Mouse (Mus musculus) midbrain, embryonic 14.5 days (tissue): ENCODE measurements around the gene Sec1. TPM values are rescaled to one million over a fixed set of nuclear protein-coding genes. Genes with fewer than 3 reads are reported as not detected.

Experiments used
- ATAC-seq: fragments of 200-750 bp; cut with Nextera tagmentation; 2 replicates; pipeline ENCODE4 v1.8.0; 2017; ENCODE audit warnings: moderate number of reproducible peaks, moderate library complexity; ENCODE audit not compliant: low FRiP score, low TSS enrichment
- DNase-seq: peaks from one replicate; pipeline ENCODE4 v3.0.0-alpha.2; 2015
- H3K27ac ChIP-seq: fragments of 300-500 bp; sonication (generic); replicated peaks from 2 replicates; pipeline ENCODE4 v1.5.1; 2014; ENCODE audit warnings: mild to moderate bottlenecking, low read depth, low read length, moderate library complexity
- H3K27me3 ChIP-seq: fragments of 300-500 bp; sonication (generic); 2 replicates; pipeline ENCODE4 v1.6.1; 2014; ENCODE audit warnings: low read length, control low read depth, mixed read lengths; ENCODE audit not compliant: control insufficient read depth, insufficient read depth
- H3K36me3 ChIP-seq: fragments of 300-500 bp; sonication (generic); 2 replicates; pipeline ENCODE4 v1.6.1; 2014; ENCODE audit warnings: low read length, control low read depth; ENCODE audit not compliant: control insufficient read depth, insufficient read depth
- H3K4me1 ChIP-seq: fragments of 300-500 bp; sonication (generic); 2 replicates; pipeline ENCODE4 v1.6.1; 2014; ENCODE audit warnings: mild to moderate bottlenecking, antibody characterized with exemption, low read length, control low read depth; ENCODE audit not compliant: control insufficient read depth, insufficient read depth
- H3K4me2 ChIP-seq: fragments of 300-500 bp; sonication (generic); 2 replicates; pipeline ENCODE4 v1.6.1; 2014; ENCODE audit warnings: mild to moderate bottlenecking, low read length, moderate library complexity
- H3K4me3 ChIP-seq: fragments of 300-500 bp; sonication (generic); replicated peaks from 2 replicates; pipeline ENCODE4 v1.5.1; 2014; ENCODE audit warnings: low read depth, low read length
- H3K9ac ChIP-seq: fragments of 300-500 bp; sonication (generic); replicated peaks from 2 replicates; pipeline ENCODE4 v1.6.1; 2014; ENCODE audit warnings: mild to moderate bottlenecking, low read length, moderate library complexity
- H3K9me3 ChIP-seq: fragments of 300-500 bp; sonication (generic); 2 replicates; pipeline ENCODE4 v1.6.1; 2016; ENCODE audit warnings: low read length, control low read depth, mixed read lengths; ENCODE audit not compliant: control insufficient read depth
- WGBS: fragments of 180-500 bp; shearing (Covaris S2); extraction: QIAGEN DNeasy Blood & Tissue Kit; methylation state at CpG from one replicate; pipeline ENCODE4 v1.1.7; 2014; 5-methylcytosine and 5-hydroxymethylcytosine counted together
- polyA plus RNA-seq: library from polyadenylated mRNA; unstranded; fragments of >200 nt; fragmentation: Nextera tagmentation; extraction: Ambion mirVana; gene quantifications from 2 replicates; pipeline ENCODE4 v1.2.1, GENCODE M21; 2014

The Sec1 gene
- polyA plus RNA-seq, 1 experiment from 2014 or later: 0.21 TPM

DNA sequence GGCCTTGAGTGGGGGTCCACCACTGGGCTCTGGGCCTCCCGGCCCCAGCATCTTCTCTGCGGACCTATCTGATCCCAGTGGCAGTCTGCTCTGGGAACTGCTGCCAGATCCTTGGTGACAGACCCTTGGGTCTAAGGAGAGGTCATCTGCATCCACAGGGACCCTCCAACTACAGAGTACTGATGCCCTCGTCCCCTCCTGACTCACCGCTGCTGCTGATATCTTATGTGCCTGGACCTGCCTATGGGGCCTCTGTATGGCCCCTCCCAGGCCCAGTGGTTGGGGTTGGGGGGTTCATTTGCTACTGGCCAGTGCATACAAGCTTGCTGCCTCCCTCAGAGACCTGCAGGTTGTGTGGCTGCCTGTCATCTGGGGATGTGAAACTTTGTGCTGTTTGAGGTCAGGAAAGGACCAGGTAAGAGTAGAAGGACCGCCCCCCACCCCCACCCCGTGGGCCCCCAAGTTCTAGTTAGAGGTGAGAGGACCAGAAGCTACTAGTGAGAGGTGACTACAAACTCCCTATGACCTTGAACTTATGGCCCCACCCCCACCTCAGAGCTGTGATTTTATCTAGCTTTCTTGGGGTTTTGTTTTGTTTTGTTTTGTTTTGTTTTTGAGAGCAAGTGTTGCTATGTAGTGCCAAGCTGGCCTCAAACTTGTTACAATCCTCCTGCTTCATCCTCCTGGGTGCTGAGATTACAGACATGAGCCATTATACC is 49.2 kb downstream of the Sec1 start:
- WGBS: 74% methylated on average over 6 of the region's 6 CpGs
- H3K9ac ChIP-seq: no peak overlapping the region
- no peaks in the 10 kb centered on the region for H3K27me3 ChIP-seq
- H3K36me3 ChIP-seq: no peaks in the 10 kb centered on the region
- peaks cover 25% of the 10 kb centered on the region for H3K4me1 ChIP-seq
- peak overlapping the region; percentile 47; the same call in 1 of the 2 replicates for H3K4me3 ChIP-seq
- peak overlapping the region; percentile 81 for H3K27ac ChIP-seq
- DNase-seq (no peak), ATAC-seq (no peak)
- no peaks in the 10 kb centered on the region for H3K9me3 ChIP-seq
- H3K4me2 ChIP-seq: peak overlapping the region; percentile 89

DNA sequence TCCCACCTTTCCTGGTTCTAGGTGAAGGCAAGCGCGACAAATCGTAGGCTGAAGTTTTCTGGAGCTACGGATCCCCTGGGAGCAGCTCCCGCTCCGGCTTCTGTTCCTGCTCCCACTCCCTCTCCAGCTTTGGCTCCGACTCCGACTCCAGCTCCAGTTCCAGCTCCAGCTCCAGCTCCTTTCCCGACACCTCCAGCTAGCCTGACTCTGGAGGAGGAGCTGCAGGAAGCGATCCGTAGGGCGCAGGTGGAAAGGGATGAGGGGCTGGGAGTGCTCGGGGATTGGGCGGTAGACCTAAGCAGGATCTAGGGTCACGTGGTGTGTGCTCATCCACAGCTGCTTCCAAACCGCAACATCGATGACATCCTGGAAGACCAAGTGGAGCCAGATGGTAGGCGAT is 50.0 kb downstream of the Sec1 start:
- Histone ChIP-seq H3K4me2 (peak overlapping the region; percentile 89), H3K27ac (peak overlapping the region; percentile 81), H3K4me3 (peak overlapping the region; percentile 47), H3K4me1 (peaks cover 25% of the 10 kb centered on the region), H3K9me3 (no peaks in the 10 kb centered on the region), H3K36me3 (no peaks in the 10 kb centered on the region), H3K27me3 (no peaks in the 10 kb centered on the region), H3K9ac (peak overlapping the region; percentile 21; the same call in 1 of the 2 replicates)
- peak; percentile 77 for DNase-seq
- 4% methylated on average over 18 of the region's 18 CpGs for WGBS
- ATAC-seq: peak; percentile 20

DNA sequence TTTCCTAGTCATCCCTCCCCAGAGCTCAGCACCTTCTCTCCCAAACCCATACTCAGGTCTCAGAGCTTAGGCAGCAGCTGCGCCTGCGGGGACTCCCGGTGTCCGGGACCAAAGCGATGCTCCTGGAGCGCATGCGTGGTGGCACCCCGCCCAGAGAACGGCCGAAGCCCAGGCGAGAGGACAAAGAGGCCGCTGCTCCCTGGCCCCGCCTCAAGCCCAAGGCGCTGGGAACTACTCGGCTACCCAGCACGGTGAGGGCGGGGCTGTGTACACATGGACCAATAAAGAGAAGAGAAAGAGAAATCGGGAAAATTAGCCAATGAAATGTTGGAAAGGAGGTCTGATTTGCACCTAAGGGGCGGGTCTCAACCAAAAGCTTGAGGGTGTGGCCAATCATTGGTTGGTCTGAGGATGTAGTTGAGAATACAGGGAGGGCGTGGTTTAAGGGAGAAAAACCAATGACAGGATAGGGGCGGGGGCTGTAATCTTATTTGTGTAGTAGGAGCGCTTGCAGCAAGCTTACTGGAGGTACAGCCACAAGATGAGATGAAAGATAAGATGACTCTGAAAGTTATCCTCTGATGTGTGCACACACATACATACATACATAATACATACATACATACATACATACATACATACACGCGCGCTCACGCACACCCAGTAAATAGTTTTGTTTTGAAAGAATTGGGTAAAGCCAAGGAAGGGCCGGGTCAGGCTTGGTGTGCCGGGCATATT is 50.6 kb downstream of the Sec1 start:
- H3K27me3 ChIP-seq: no peaks in the 10 kb centered on the region
- peak; percentile 98 for DNase-seq
- H3K4me2 ChIP-seq: peak overlapping the region; percentile 89
- H3K4me1 ChIP-seq: peaks cover 25% of the 10 kb centered on the region
- no peaks in the 10 kb centered on the region for H3K9me3 ChIP-seq
- H3K36me3 ChIP-seq: no peaks in the 10 kb centered on the region
- peak overlapping the region; percentile 92 for H3K27ac ChIP-seq
- WGBS: under 1% methylated on average over 28 of the region's 28 CpGs
- H3K4me3 ChIP-seq: peak overlapping the region; percentile 47
- ATAC-seq: peak; percentile 93
- peak overlapping the region; percentile 73 for H3K9ac ChIP-seq

GRCm38 (mm10) chr7:45642503-45643255 is 51.5 kb downstream of the Sec1 start:
- no peaks in the 10 kb centered on the region for H3K9me3 ChIP-seq
- peak overlapping the region; percentile 73 for H3K9ac ChIP-seq
- no peak for ATAC-seq
- H3K27ac ChIP-seq: peak overlapping the region; percentile 92
- H3K4me3 ChIP-seq: peak overlapping the region; percentile 47
- H3K4me1 ChIP-seq: peaks cover 25% of the 10 kb centered on the region
- peak overlapping the region; percentile 89 for H3K4me2 ChIP-seq
- H3K36me3 ChIP-seq: no peaks in the 10 kb centered on the region
- no peaks in the 10 kb centered on the region for H3K27me3 ChIP-seq
- WGBS: 34% methylated on average over 16 of the region's 16 CpGs
- DNase-seq: no peak

GRCm38 (mm10) chr7:45642083-45642482 is 52.1 kb downstream of the Sec1 start:
- no peak overlapping the region for H3K4me3 ChIP-seq
- ATAC-seq (no peak), DNase-seq (no peak)
- H3K4me2 ChIP-seq: peak overlapping the region; percentile 89; the same call in 1 of the 2 replicates
- H3K4me1 ChIP-seq: peaks cover 25% of the 10 kb centered on the region
- WGBS: 88% methylated on average over 5 of the region's 5 CpGs
- H3K27ac ChIP-seq: no peak overlapping the region
- no peaks in the 10 kb centered on the region for H3K27me3 ChIP-seq
- H3K9ac ChIP-seq: no peak overlapping the region
- no peaks in the 10 kb centered on the region for H3K36me3 ChIP-seq
- H3K9me3 ChIP-seq: no peaks in the 10 kb centered on the region

- no peak overlapping the region for H3K4me2 ChIP-seq
- 78% methylated on average over 17 of the region's 17 CpGs for WGBS
- no peaks in the 10 kb centered on the region for H3K9me3 ChIP-seq
- DNase-seq (no peak), ATAC-seq (no peak)
- no peak overlapping the region for H3K27ac ChIP-seq
- H3K4me3 ChIP-seq: no peak overlapping the region
- no peaks in the 10 kb centered on the region for H3K27me3 ChIP-seq
- H3K9ac ChIP-seq: no peak overlapping the region
- H3K36me3 ChIP-seq: 0 out of 2 replicates have a peak, but pooled peaks cover 3% of the 10 kb centered on the region
- peaks cover 25% of the 10 kb centered on the region for H3K4me1 ChIP-seq
Observed at GRCm38 (mm10) chr7:45641391-45642040, 52.7 kb downstream of the Sec1 start.

DNA sequence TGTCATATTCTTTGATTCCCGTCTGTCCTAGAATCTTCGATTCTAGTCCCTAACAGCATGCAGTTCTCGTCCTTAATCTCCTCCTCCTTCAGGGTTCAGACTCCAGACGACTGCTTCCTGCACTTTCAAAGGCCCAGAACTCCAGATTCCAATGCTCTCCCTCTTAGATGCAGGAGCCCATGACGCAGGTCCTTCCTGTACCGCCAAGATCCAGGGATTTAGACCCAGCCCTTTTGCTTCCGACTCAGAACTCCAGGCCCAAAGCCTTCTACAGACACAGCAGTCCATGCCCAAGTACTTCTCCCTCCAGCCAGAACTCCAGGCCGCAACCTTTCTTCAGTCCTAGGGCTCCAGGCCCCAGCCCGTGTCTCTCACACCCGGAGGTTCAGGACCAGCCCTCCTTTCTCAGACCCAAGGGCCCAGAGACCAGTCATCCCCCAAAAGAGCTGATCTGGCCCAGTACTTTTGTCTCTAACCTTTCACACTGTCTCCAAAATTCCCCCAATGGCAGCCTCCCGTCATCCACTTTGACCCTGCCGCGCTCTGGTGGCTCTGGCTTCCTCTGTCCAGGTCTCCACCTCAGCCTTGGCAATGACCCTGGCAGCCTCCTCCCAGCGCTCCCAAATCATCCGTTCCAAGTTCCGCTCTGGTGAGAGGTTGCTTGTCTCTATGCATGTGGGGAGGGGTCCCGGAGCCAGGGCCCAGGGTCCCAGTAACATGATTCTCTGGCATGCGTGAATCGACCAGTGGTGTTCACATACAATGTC is 53.8 kb downstream of the Sec1 start:
- ATAC-seq (no peak), DNase-seq (no peak)
- Histone ChIP-seq H3K9ac (no peak overlapping the region), H3K9me3 (no peaks in the 10 kb centered on the region), H3K27me3 (no peaks in the 10 kb centered on the region), H3K4me2 (no peak overlapping the region), H3K4me1 (peaks cover 23% of the 10 kb centered on the region), H3K4me3 (no peak overlapping the region), H3K36me3 (peaks cover 7% of the 10 kb centered on the region; the same call in 1 of the 2 replicates), H3K27ac (no peak overlapping the region)
- 73% methylated on average over 19 of the region's 19 CpGs for WGBS
